Mouse (Mus musculus): Measurements from ENCODE around the gene Tmprss12. TPM values are rescaled to one million over a fixed set of nuclear protein-coding genes. Genes with fewer than 3 reads are reported as not detected.
"Not testable (repeated sequence)": the region's sequence is repeated elsewhere in the genome, so short reads cannot be mapped to it uniquely, and the experiment has no call there.

Gene Tmprss12
- polyA plus RNA-seq, 1 experiment from 2014 or later = not detected

- Histone ChIP-seq H3K27ac (replicated peaks) (no peak overlapping the region), H3K9me3 (replicated peaks) (no peaks in the 10 kb centered on the region), H3K36me3 (peaks cover 62% of the 10 kb centered on the region), H3K9ac (no peak overlapping the region), H3K4me3 (replicated peaks) (no peak overlapping the region), H3K27me3 (no peaks in the 10 kb centered on the region), H3K4me1 (no peaks in the 10 kb centered on the region), H3K4me2 (replicated peaks) (no peak overlapping the region)
- WGBS = 92% methylated on average over 7 of the region's 7 CpGs
- ATAC-seq (ENCODE audit: insufficient number of reproducible peaks, low FRiP score, low TSS enrichment, low read depth) = no peak
Observed at GRCm38 (mm10) chr15:100258646-100259425, 21.8 kb upstream of the Tmprss12 start.

DNA sequence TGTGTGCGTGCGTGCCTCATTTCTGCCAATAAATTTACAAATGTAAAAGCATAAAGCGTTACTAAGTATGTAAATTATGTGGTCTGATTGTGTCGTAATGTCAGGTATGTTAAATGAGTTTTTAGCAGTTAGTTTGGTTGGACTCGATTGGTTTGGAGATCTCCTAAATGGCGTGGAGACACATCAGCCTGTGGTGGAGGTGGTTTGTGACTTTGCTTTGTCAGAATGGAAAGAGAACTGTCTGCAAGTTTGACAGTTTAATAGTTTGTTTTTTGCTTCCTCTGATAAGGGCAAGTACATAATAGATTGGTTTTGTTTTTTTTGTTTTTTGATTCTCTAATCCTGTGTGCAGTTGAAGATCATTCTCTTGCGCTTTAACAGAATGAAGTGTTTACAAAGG lies 20.3 kb upstream of the Tmprss12 start:
- not testable (repeated sequence) for H3K4me3 ChIP-seq (replicated peaks); H3K9ac ChIP-seq; H3K4me1 ChIP-seq; H3K27me3 ChIP-seq; H3K4me2 ChIP-seq (replicated peaks); H3K27ac ChIP-seq (replicated peaks); ATAC-seq (ENCODE audit: insufficient number of reproducible peaks, low FRiP score, low TSS enrichment, low read depth); H3K9me3 ChIP-seq (replicated peaks)
- WGBS = 89% methylated on average over 7 of the region's 7 CpGs
- H3K36me3 ChIP-seq = peaks cover 46% of the 10 kb centered on the region

- Histone ChIP-seq H3K9me3 (replicated peaks) (no peaks in the 10 kb centered on the region), H3K9ac (no peak overlapping the region), H3K4me2 (replicated peaks) (no peak overlapping the region), H3K4me3 (replicated peaks) (no peak overlapping the region), H3K27me3 (no peaks in the 10 kb centered on the region), H3K4me1 (no peaks in the 10 kb centered on the region), H3K27ac (replicated peaks) (no peak overlapping the region), H3K36me3 (peaks cover 19% of the 10 kb centered on the region)
- no peak for ATAC-seq (ENCODE audit: insufficient number of reproducible peaks, low FRiP score, low TSS enrichment, low read depth)
- WGBS = 24% methylated on average over 4 of the region's 4 CpGs
Observed at GRCm38 (mm10) chr15:100263246-100263905, 17.3 kb upstream of the Tmprss12 start.

- H3K4me1 ChIP-seq = no peaks in the 10 kb centered on the region
- no peak overlapping the region for H3K27ac ChIP-seq (replicated peaks)
- H3K36me3 ChIP-seq = peaks cover 7% of the 10 kb centered on the region; the same call in 1 of the 2 replicates
- no peak overlapping the region for H3K4me3 ChIP-seq (replicated peaks)
- H3K9ac ChIP-seq = no peak overlapping the region
- no peaks in the 10 kb centered on the region for H3K9me3 ChIP-seq (replicated peaks)
- WGBS = 71% methylated on average over 4 of the region's 5 CpGs
- no peak for ATAC-seq (ENCODE audit: insufficient number of reproducible peaks, low FRiP score, low TSS enrichment, low read depth)
- H3K4me2 ChIP-seq (replicated peaks) = no peak overlapping the region
- H3K27me3 ChIP-seq = no peaks in the 10 kb centered on the region
Observed at GRCm38 (mm10) chr15:100265586-100266325, 14.9 kb upstream of the Tmprss12 start.

- Histone ChIP-seq H3K9ac (no peak overlapping the region), H3K4me1 (no peaks in the 10 kb centered on the region), H3K27ac (replicated peaks) (no peak overlapping the region), H3K36me3 (no peaks in the 10 kb centered on the region), H3K4me2 (replicated peaks) (no peak overlapping the region), H3K4me3 (replicated peaks) (no peak overlapping the region), H3K9me3 (replicated peaks) (no peaks in the 10 kb centered on the region), H3K27me3 (no peaks in the 10 kb centered on the region)
- WGBS = 58% methylated on average over 2 of the region's 2 CpGs
- ATAC-seq (ENCODE audit: insufficient number of reproducible peaks, low FRiP score, low TSS enrichment, low read depth) = no peak
Observed at GRCm38 (mm10) chr15:100268916-100269315, 11.7 kb upstream of the Tmprss12 start.

GRCm38 (mm10) chr15:100269776-100270175 lies 10.9 kb upstream of the Tmprss12 start:
- no peak for ATAC-seq (ENCODE audit: insufficient number of reproducible peaks, low FRiP score, low TSS enrichment, low read depth)
- no peak overlapping the region for H3K9ac ChIP-seq
- no peaks in the 10 kb centered on the region for H3K4me1 ChIP-seq
- H3K4me3 ChIP-seq (replicated peaks) = no peak overlapping the region
- H3K27ac ChIP-seq (replicated peaks) = no peak overlapping the region
- no peaks in the 10 kb centered on the region for H3K36me3 ChIP-seq
- H3K4me2 ChIP-seq (replicated peaks) = no peak overlapping the region
- no peaks in the 10 kb centered on the region for H3K27me3 ChIP-seq
- 22% methylated on average over 9 of the region's 9 CpGs for WGBS
- no peaks in the 10 kb centered on the region for H3K9me3 ChIP-seq (replicated peaks)

DNA sequence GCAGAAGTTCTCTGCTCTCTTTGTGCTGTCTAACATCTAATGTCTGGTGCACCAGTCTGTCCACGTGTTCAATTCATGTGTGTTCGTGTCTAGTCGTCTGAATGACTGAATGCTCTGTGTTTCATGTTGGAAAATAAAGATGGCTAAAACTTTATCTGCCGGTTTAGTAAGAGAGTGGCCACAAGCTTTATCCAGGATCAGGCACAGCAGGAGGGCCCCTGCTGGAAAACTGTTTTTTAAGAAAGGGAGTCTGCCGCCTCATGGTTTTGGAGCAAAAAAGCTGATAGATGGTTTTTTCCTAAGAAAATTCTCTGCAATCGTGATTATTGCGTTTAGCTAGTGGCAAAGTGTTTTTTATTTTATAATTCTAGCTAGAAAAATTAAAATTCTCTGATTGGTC lies 10.0 kb upstream of the Tmprss12 start:
- not testable (repeated sequence) for ATAC-seq (ENCODE audit: insufficient number of reproducible peaks, low FRiP score, low TSS enrichment, low read depth); H3K9ac ChIP-seq; H3K4me2 ChIP-seq (replicated peaks); H3K9me3 ChIP-seq (replicated peaks); H3K36me3 ChIP-seq; H3K4me3 ChIP-seq (replicated peaks); H3K27ac ChIP-seq (replicated peaks); H3K27me3 ChIP-seq; H3K4me1 ChIP-seq
- 35% methylated on average over 7 of the region's 7 CpGs for WGBS

DNA sequence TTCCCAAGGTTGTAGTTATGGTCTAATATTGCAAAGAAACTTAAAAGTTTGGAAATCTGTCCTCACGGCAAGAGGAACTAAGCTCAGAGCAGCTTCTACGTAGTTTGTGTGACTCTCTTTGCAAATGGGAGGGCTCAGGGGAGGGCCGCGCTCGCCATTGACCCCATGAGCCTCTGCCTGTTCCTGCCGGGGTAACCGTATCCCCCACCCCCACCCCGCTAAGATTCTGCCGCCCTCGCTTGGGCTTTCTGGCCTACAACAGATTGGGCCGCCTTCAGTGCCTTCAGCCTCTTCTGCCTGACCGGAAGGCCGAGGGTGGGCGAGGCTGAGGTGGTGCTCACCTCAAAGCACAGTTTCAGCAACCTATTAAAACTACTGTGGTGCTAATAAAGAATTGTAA lies 9.2 kb upstream of the Tmprss12 start:
- Histone ChIP-seq H3K4me1 (no peaks in the 10 kb centered on the region), H3K4me3 (replicated peaks) (no peak overlapping the region), H3K9me3 (replicated peaks) (no peaks in the 10 kb centered on the region), H3K36me3 (no peaks in the 10 kb centered on the region), H3K4me2 (replicated peaks) (no peak overlapping the region), H3K27ac (replicated peaks) (no peak overlapping the region), H3K9ac (no peak overlapping the region), H3K27me3 (no peaks in the 10 kb centered on the region)
- 65% methylated on average over 14 of the region's 14 CpGs for WGBS
- no peak for ATAC-seq (ENCODE audit: insufficient number of reproducible peaks, low FRiP score, low TSS enrichment, low read depth)

DNA sequence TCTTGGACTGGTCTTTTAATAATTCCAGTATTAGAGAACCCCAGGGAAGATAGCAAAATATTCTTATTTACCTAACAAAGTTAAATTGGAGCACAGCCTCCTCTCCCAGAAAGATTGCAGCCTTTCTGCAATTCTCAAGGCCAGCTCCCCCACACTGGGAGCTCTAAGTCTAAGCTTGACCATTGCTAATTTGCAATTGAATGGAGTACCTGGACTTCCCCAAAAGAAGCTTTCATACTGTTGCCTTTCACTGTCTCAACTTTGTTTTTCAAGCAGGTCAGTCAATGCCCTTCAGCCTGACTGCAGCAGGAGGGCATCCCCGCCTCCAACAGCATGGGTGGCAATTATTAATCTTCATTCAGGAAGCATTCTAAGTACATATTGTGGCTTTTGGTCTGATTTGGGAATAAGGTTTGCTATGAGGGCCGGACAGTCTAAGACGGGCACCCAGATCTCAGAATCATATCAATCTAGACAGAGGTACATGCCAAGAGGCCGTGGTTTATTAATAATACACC lies 6.8 kb upstream of the Tmprss12 start:
- H3K4me3 ChIP-seq (replicated peaks); H3K4me1 ChIP-seq; ATAC-seq (ENCODE audit: insufficient number of reproducible peaks, low FRiP score, low TSS enrichment, low read depth); H3K27me3 ChIP-seq; H3K27ac ChIP-seq (replicated peaks); H3K9ac ChIP-seq; H3K4me2 ChIP-seq (replicated peaks); H3K9me3 ChIP-seq (replicated peaks); H3K36me3 ChIP-seq: not testable (repeated sequence)
- WGBS = 90% methylated on average over 4 of the region's 4 CpGs

- H3K4me3 ChIP-seq (replicated peaks) = no peak overlapping the region
- H3K9me3 ChIP-seq (replicated peaks) = no peaks in the 10 kb centered on the region
- no peaks in the 10 kb centered on the region for H3K4me1 ChIP-seq
- H3K4me2 ChIP-seq (replicated peaks) = no peak overlapping the region
- WGBS = 90% methylated on average over 7 of the region's 7 CpGs
- H3K9ac ChIP-seq = no peak overlapping the region
- no peaks in the 10 kb centered on the region for H3K27me3 ChIP-seq
- H3K36me3 ChIP-seq = no peaks in the 10 kb centered on the region
- H3K27ac ChIP-seq (replicated peaks) = no peak overlapping the region
- ATAC-seq (ENCODE audit: insufficient number of reproducible peaks, low FRiP score, low TSS enrichment, low read depth) = no peak
Observed at GRCm38 (mm10) chr15:100274790-100275559, 5.7 kb upstream of the Tmprss12 start.

GRCm38 (mm10) chr15:100276403-100276802 lies 4.2 kb upstream of the Tmprss12 start:
- Histone ChIP-seq H3K4me2 (replicated peaks) (no peak overlapping the region), H3K9me3 (replicated peaks) (no peaks in the 10 kb centered on the region), H3K27me3 (no peaks in the 10 kb centered on the region), H3K9ac (no peak overlapping the region), H3K4me1 (no peaks in the 10 kb centered on the region), H3K27ac (replicated peaks) (no peak overlapping the region), H3K36me3 (no peaks in the 10 kb centered on the region), H3K4me3 (replicated peaks) (no peak overlapping the region)
- ATAC-seq (ENCODE audit: insufficient number of reproducible peaks, low FRiP score, low TSS enrichment, low read depth) = no peak
- WGBS = 95% methylated on average over 4 of the region's 4 CpGs

All from embryonic facial prominence, embryonic 15.5 days (tissue).